Mouse (Mus musculus) embryonic fibroblast, embryonic 13.5 days (primary cell): Measurements from ENCODE around the gene Apoa1.

Experiments used
- CTCF ChIP-seq: IDR thresholded peaks from 2 replicates; pipeline ENCODE4 v1.5.1; 2011; ENCODE audit warnings: mild to moderate bottlenecking, control low read depth, low read length, moderate library complexity, borderline replicate concordance; ENCODE audit not compliant: insufficient read depth
- POLR2A ChIP-seq: IDR thresholded peaks from 2 replicates; pipeline ENCODE4 v1.6.1; 2011; ENCODE audit warnings: low read depth, mild to moderate bottlenecking, control low read depth, low read length, moderate library complexity

- TF ChIP-seq CTCF (no peak), POLR2A (no peak)
These were observed 46.1 kb downstream of the Apoa1 start for GRCm38 (mm10) chr9:46274494-46274893.
